19 mouse cellular contexts compared by ENCODE assay signal in the genomic region with DNA sequence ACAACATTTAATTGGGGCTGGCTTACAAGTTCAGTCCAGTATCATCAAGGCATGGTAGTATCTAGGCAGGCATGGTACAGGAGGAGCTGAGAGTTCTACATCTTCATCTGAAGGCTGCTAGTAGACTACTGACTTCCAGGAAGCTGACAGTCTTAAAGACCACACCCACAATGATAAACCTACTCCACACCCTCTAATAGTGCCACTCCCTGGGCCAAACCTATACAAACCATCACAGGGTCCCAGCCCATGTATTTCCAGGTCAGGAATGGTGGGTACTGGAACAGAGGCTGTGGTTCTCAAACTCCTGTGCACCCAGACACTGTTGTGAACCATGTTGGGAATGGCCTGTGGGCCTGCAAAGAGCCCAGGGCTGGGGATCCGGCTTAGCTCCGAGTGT. TPM values are rescaled to one million over a fixed set of nuclear protein-coding genes. Genes with fewer than 3 reads are reported as not detected.
DNase-seq lines count a peak whose midpoint lies in the region; ATAC-seq and TF ChIP-seq lines count a peak whose summit lies in the region.
"Had no signal": no experiment of that assay in that cellular context is flagged by ENCODE, and none has a peak within 500 bp of the region (broad histone marks: within the 10 kb centered on the region; RNA-seq: fewer than 3 reads in every experiment).

No protein-coding gene starts in this region.

- no peak for DNase-seq in heart, postnatal 36 days
- no peak for DNase-seq in stomach, postnatal 0 days (ENCODE audit: low spot score)
- DNase-seq in hindbrain, embryonic 11.5 days (ENCODE audit: low spot score) = no peak
- no peak for DNase-seq in retina, embryonic 14.5 days (ENCODE audit: low spot score)
- no peak for DNase-seq in hindbrain, embryonic 14.5 days (ENCODE audit: low spot score)
- DNase-seq: adrenal gland, postnatal 14 days; cerebellum, adult 8-10 months; heart, adult 2 months; right cerebral cortex, adult 18-20 months had no signal

- H3K4me1 ChIP-seq in heart, embryonic 12.5 days (replicated peaks) = peaks cover 36% of the 10 kb centered on the region
- peaks cover 43% of the 10 kb centered on the region for H3K4me1 ChIP-seq in liver, embryonic 15.5 days (replicated peaks)
- H3K4me1 ChIP-seq in stomach, postnatal 0 days (replicated peaks; ENCODE audit: control insufficient read depth, insufficient read depth) = peaks cover 3% of the 10 kb centered on the region; the same call in 1 of the 2 replicates
- no peaks in the 10 kb centered on the region for H3K4me1 ChIP-seq in hindbrain, embryonic 11.5 days (replicated peaks; ENCODE audit: control insufficient read depth, insufficient read depth, low read length)
- H3K4me1 ChIP-seq in hindbrain, embryonic 14.5 days (replicated peaks; ENCODE audit: control insufficient read depth, insufficient read depth, low read length) = no peaks in the 10 kb centered on the region
- H3K4me1 ChIP-seq: forebrain, embryonic 10.5 days; hindbrain, embryonic 13.5 days; midbrain, embryonic 12.5 days; neural tube, embryonic 12.5 days had no signal

- no peak overlapping the region for H3K9ac ChIP-seq in heart, embryonic 12.5 days
- H3K9ac ChIP-seq in liver, embryonic 15.5 days = no peak overlapping the region
- H3K9ac ChIP-seq in stomach, postnatal 0 days (ENCODE audit: low read length) = no peak overlapping the region
- H3K9ac ChIP-seq in hindbrain, embryonic 11.5 days (ENCODE audit: low read depth, low read length) = no peak overlapping the region
- H3K9ac ChIP-seq in hindbrain, embryonic 14.5 days = no peak overlapping the region
- H3K9ac ChIP-seq: embryonic facial prominence, embryonic 13.5 days; hindbrain, embryonic 13.5 days; midbrain, embryonic 12.5 days; neural tube, embryonic 12.5 days had no signal

- no peak overlapping the region for H3K4me3 ChIP-seq in heart, embryonic 12.5 days
- peak overlapping the region; percentile 16; the same call in 1 of the 2 replicates for H3K4me3 ChIP-seq in liver, embryonic 15.5 days (replicated peaks)
- H3K4me3 ChIP-seq in stomach, postnatal 0 days (ENCODE audit: low read depth, low read length) = no peak overlapping the region
- H3K4me3 ChIP-seq in hindbrain, embryonic 11.5 days (ENCODE audit: low read depth, low read length) = no peak overlapping the region
- no peak overlapping the region for H3K4me3 ChIP-seq in hindbrain, embryonic 14.5 days (replicated peaks; ENCODE audit: low read length)
- H3K4me3 ChIP-seq: embryonic facial prominence, embryonic 13.5 days; forebrain, embryonic 10.5 days; heart, adult 2 months; hindbrain, embryonic 13.5 days; midbrain, embryonic 12.5 days; neural tube, embryonic 12.5 days had no signal

- no peaks in the 10 kb centered on the region for H3K36me3 ChIP-seq in heart, embryonic 12.5 days
- H3K36me3 ChIP-seq in liver, embryonic 15.5 days (replicated peaks) = no peaks in the 10 kb centered on the region
- no peaks in the 10 kb centered on the region for H3K36me3 ChIP-seq in stomach, postnatal 0 days (ENCODE audit: control insufficient read depth, insufficient read depth, low read length)
- no peaks in the 10 kb centered on the region for H3K36me3 ChIP-seq in hindbrain, embryonic 11.5 days (ENCODE audit: control insufficient read depth, insufficient read depth, low read length)
- no peaks in the 10 kb centered on the region for H3K36me3 ChIP-seq in hindbrain, embryonic 14.5 days (replicated peaks; ENCODE audit: control insufficient read depth, insufficient read depth)
- H3K36me3 ChIP-seq: embryonic facial prominence, embryonic 13.5 days; forebrain, embryonic 10.5 days; G1E; hindbrain, embryonic 13.5 days; midbrain, embryonic 12.5 days; neural tube, embryonic 12.5 days had no signal

- no peaks in the 10 kb centered on the region for H3K9me3 ChIP-seq in heart, embryonic 12.5 days (replicated peaks)
- no peaks in the 10 kb centered on the region for H3K9me3 ChIP-seq in liver, embryonic 15.5 days (replicated peaks)
- H3K9me3 ChIP-seq in stomach, postnatal 0 days (ENCODE audit: control insufficient read depth, low read length) = no peaks in the 10 kb centered on the region
- no peaks in the 10 kb centered on the region for H3K9me3 ChIP-seq in hindbrain, embryonic 11.5 days (ENCODE audit: control insufficient read depth, low read length)
- no peaks in the 10 kb centered on the region for H3K9me3 ChIP-seq in hindbrain, embryonic 14.5 days (ENCODE audit: control insufficient read depth, low read length)
- H3K9me3 ChIP-seq: embryonic facial prominence, embryonic 13.5 days; forebrain, embryonic 10.5 days; G1E; hindbrain, embryonic 13.5 days; midbrain, embryonic 12.5 days; neural tube, embryonic 12.5 days had no signal

- 87% methylated on average over 2 of the region's 2 CpGs for WGBS in heart, embryonic 12.5 days
- WGBS in liver, embryonic 15.5 days (ENCODE audit: insufficient replicate concordance) = 97% methylated on average over 2 of the region's 2 CpGs
- WGBS in stomach, postnatal 0 days = 97% methylated on average over 2 of the region's 2 CpGs
- WGBS in hindbrain, embryonic 11.5 days = 95% methylated on average over 2 of the region's 2 CpGs
- WGBS in hindbrain, embryonic 14.5 days = 95% methylated on average over 2 of the region's 2 CpGs

- H3K27me3 ChIP-seq in heart, embryonic 12.5 days (replicated peaks) = no peaks in the 10 kb centered on the region
- peaks cover 9% of the 10 kb centered on the region; the same call in 1 of the 2 replicates for H3K27me3 ChIP-seq in liver, embryonic 15.5 days
- H3K27me3 ChIP-seq in stomach, postnatal 0 days (ENCODE audit: control insufficient read depth, insufficient read depth, low read length) = no peaks in the 10 kb centered on the region
- no peaks in the 10 kb centered on the region for H3K27me3 ChIP-seq in hindbrain, embryonic 11.5 days (ENCODE audit: control insufficient read depth, insufficient read depth, low read length)
- H3K27me3 ChIP-seq in hindbrain, embryonic 14.5 days (ENCODE audit: control insufficient read depth, insufficient read depth, low read length) = no peaks in the 10 kb centered on the region
- H3K27me3 ChIP-seq: embryonic facial prominence, embryonic 13.5 days; hindbrain, embryonic 13.5 days; midbrain, embryonic 12.5 days; neural tube, embryonic 12.5 days had no signal

- H3K27ac ChIP-seq in heart, embryonic 12.5 days (ENCODE audit: poor library complexity, severe bottlenecking) = no peak overlapping the region
- H3K27ac ChIP-seq in liver, embryonic 15.5 days (replicated peaks) = peak overlapping the region; percentile 79
- H3K27ac ChIP-seq in stomach, postnatal 0 days (replicated peaks) = no peak overlapping the region
- no peak overlapping the region for H3K27ac ChIP-seq in hindbrain, embryonic 11.5 days (ENCODE audit: low read depth, low read length)
- H3K27ac ChIP-seq in hindbrain, embryonic 14.5 days = no peak overlapping the region
- H3K27ac ChIP-seq: embryonic facial prominence, embryonic 13.5 days; forebrain, embryonic 10.5 days; heart, adult 2 months; hindbrain, embryonic 13.5 days; macrophage; midbrain, embryonic 12.5 days; neural tube, embryonic 12.5 days had no signal

- no peak overlapping the region for H3K4me2 ChIP-seq in heart, embryonic 12.5 days
- H3K4me2 ChIP-seq in liver, embryonic 15.5 days = peak overlapping the region; percentile 56
- no peak overlapping the region for H3K4me2 ChIP-seq in stomach, postnatal 0 days (replicated peaks; ENCODE audit: low read depth)
- H3K4me2 ChIP-seq in hindbrain, embryonic 11.5 days (replicated peaks; ENCODE audit: low read depth, low read length) = no peak overlapping the region
- no peak overlapping the region for H3K4me2 ChIP-seq in hindbrain, embryonic 14.5 days (replicated peaks)
- H3K4me2 ChIP-seq: embryonic facial prominence, embryonic 13.5 days; hindbrain, embryonic 13.5 days; midbrain, embryonic 12.5 days; neural tube, embryonic 12.5 days had no signal

- TF ChIP-seq CTCF in stomach, postnatal 0 days (IDR thresholded peaks at IDR 0.05; ENCODE audit: low read depth) = no peak

- TF ChIP-seq EP300 in stomach, postnatal 0 days (optimal IDR thresholded peaks at IDR 0.05) = no peak

- intact Hi-C loops in heart, postnatal 36 days (cut with DNase I) = no loop called here

- peak; percentile 66 for ATAC-seq in heart, embryonic 12.5 days (ENCODE audit: insufficient number of reproducible peaks, low FRiP score)
- ATAC-seq in erythroid progenitor cell, adult 5-6 weeks (replicated peaks; ENCODE audit: low FRiP score, poor library complexity, severe bottlenecking) = peak; percentile 92
- peak; percentile 99 for ATAC-seq in liver, embryonic 15.5 days (ENCODE audit: insufficient read depth)
- peak; percentile 47; the same call in 1 of the 2 replicates for ATAC-seq in stomach, postnatal 0 days (ENCODE audit: low FRiP score, low TSS enrichment)
- ATAC-seq in hindbrain, embryonic 11.5 days (ENCODE audit: low FRiP score) = no peak
- no peak for ATAC-seq in hindbrain, embryonic 14.5 days (ENCODE audit: low FRiP score)

RNA-seq across cellular contexts. Expression of a gene that starts 55.2 kb away (rescaled TPM):
- polyA plus RNA-seq in heart, embryonic 12.5 days (2016; fragmentation: Nextera tagmentation; extraction: Ambion mirVana) = 852 and 867 TPM in 2 replicates
- 1,000 to 10,000 TPM; 1,008 to 1,028 TPM for total RNA-seq in heart, postnatal 36 days (2021)
- total RNA-seq in erythroid progenitor cell, adult 5-6 weeks (2015; ENCODE audit: low replicate concordance) = 560 and 705 TPM in 2 replicates
- 587 and 796 TPM in 2 replicates for total RNA-seq in erythroid progenitor cell, adult 5-6 weeks (2017; ENCODE audit: low replicate concordance)
- 322 and 346 TPM in 2 replicates for polyA plus RNA-seq in liver, embryonic 15.5 days (2015; fragmentation: Nextera tagmentation; extraction: Ambion mirVana)
- 295 and 312 TPM in 2 replicates for polyA plus RNA-seq in stomach, postnatal 0 days (2015; fragmentation: Nextera tagmentation; extraction: Ambion mirVana)
- polyA plus RNA-seq in hindbrain, embryonic 11.5 days (2014; fragmentation: Nextera tagmentation; extraction: Ambion mirVana) = 1,716 and 2,020 TPM in 2 replicates
- polyA plus RNA-seq in hindbrain, embryonic 14.5 days (2014; fragmentation: Nextera tagmentation; extraction: Ambion mirVana) = 1,292 and 1,526 TPM in 2 replicates

Comparison
In these comparisons a context has a peak if more than half of its experiments do, and no peak if none do; other contexts are left out.
1. ATAC-seq: peak in heart, embryonic 12.5 days (single experiment), erythroid progenitor cell, adult 5-6 weeks (single experiment), liver, embryonic 15.5 days (single experiment) and stomach, postnatal 0 days (single experiment); none in hindbrain, embryonic 11.5 days (single experiment) and hindbrain, embryonic 14.5 days (single experiment).